Mouse (Mus musculus) midbrain, embryonic 14.5 days (tissue): Measurements from ENCODE around the gene Tll1. TPM values are rescaled to one million over a fixed set of nuclear protein-coding genes. Genes with fewer than 3 reads are reported as not detected.

Source experiments
- ATAC-seq: fragments of 200-750 bp; cut with Nextera tagmentation; 2 replicates; pipeline ENCODE4 v1.8.0; 2017; ENCODE audit warnings: moderate number of reproducible peaks, moderate library complexity; ENCODE audit not compliant: low FRiP score, low TSS enrichment
- DNase-seq: peaks from one replicate; pipeline ENCODE4 v3.0.0-alpha.2; 2015
- H3K27ac ChIP-seq: fragments of 300-500 bp; sonication (generic); replicated peaks from 2 replicates; pipeline ENCODE4 v1.5.1; 2014; ENCODE audit warnings: mild to moderate bottlenecking, low read depth, low read length, moderate library complexity
- H3K27me3 ChIP-seq: fragments of 300-500 bp; sonication (generic); 2 replicates; pipeline ENCODE4 v1.6.1; 2014; ENCODE audit warnings: low read length, control low read depth, mixed read lengths; ENCODE audit not compliant: control insufficient read depth, insufficient read depth
- H3K36me3 ChIP-seq: fragments of 300-500 bp; sonication (generic); 2 replicates; pipeline ENCODE4 v1.6.1; 2014; ENCODE audit warnings: low read length, control low read depth; ENCODE audit not compliant: control insufficient read depth, insufficient read depth
- H3K4me1 ChIP-seq: fragments of 300-500 bp; sonication (generic); 2 replicates; pipeline ENCODE4 v1.6.1; 2014; ENCODE audit warnings: mild to moderate bottlenecking, antibody characterized with exemption, low read length, control low read depth; ENCODE audit not compliant: control insufficient read depth, insufficient read depth
- H3K4me2 ChIP-seq: fragments of 300-500 bp; sonication (generic); 2 replicates; pipeline ENCODE4 v1.6.1; 2014; ENCODE audit warnings: mild to moderate bottlenecking, low read length, moderate library complexity
- H3K4me3 ChIP-seq: fragments of 300-500 bp; sonication (generic); replicated peaks from 2 replicates; pipeline ENCODE4 v1.5.1; 2014; ENCODE audit warnings: low read depth, low read length
- H3K9ac ChIP-seq: fragments of 300-500 bp; sonication (generic); replicated peaks from 2 replicates; pipeline ENCODE4 v1.6.1; 2014; ENCODE audit warnings: mild to moderate bottlenecking, low read length, moderate library complexity
- H3K9me3 ChIP-seq: fragments of 300-500 bp; sonication (generic); 2 replicates; pipeline ENCODE4 v1.6.1; 2016; ENCODE audit warnings: low read length, control low read depth, mixed read lengths; ENCODE audit not compliant: control insufficient read depth
- WGBS: fragments of 180-500 bp; shearing (Covaris S2); extraction: QIAGEN DNeasy Blood & Tissue Kit; methylation state at CpG from one replicate; pipeline ENCODE4 v1.1.7; 2014; 5-methylcytosine and 5-hydroxymethylcytosine counted together
- polyA plus RNA-seq: library from polyadenylated mRNA; unstranded; fragments of >200 nt; fragmentation: Nextera tagmentation; extraction: Ambion mirVana; gene quantifications from 2 replicates; pipeline ENCODE4 v1.2.1, GENCODE M21; 2014

The Tll1 gene
- 3.6 and 4.2 TPM in 2 replicates for polyA plus RNA-seq

DNA sequence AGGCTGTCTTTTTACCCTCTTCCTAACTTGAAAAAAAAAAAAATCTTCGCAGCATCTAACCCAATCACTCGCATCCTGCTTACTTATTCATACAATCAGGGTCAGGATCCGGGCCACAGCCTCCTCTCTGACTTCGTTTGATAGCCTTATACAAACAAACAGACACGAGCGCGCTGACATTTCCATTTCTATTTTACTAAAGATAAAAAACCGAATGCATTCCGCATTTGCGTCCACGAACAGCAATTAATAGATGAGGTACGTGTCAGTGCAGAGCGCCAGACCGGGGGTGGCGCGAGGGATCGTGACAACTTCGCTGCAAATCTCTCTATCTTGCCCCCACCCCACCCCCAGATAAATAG lies at the start of gene Tll1:
Gene Tll1, minus strand, starts transcription at position 248 of the 362 bp plus-strand sequence.
- H3K36me3 ChIP-seq: no peaks in the 10 kb centered on the region
- H3K9ac ChIP-seq: peak within 1 kb of the TSS; percentile 72
- WGBS: under 1% methylated on average over 18 of the region's 18 CpGs
- peak within 1 kb of the TSS; percentile 45 for H3K27ac ChIP-seq
- H3K4me1 ChIP-seq: peaks cover 7% of the 10 kb centered on the region; the same call in 1 of the 2 replicates
- DNase-seq (peak; percentile 68), ATAC-seq (peak; percentile 46)
- no peaks in the 10 kb centered on the region for H3K9me3 ChIP-seq
- H3K4me3 ChIP-seq: peak within 1 kb of the TSS; percentile 70
- peak within 1 kb of the TSS; percentile 98 for H3K4me2 ChIP-seq
- H3K27me3 ChIP-seq: peaks cover 14% of the 10 kb centered on the region; the same call in 1 of the 2 replicates

DNA sequence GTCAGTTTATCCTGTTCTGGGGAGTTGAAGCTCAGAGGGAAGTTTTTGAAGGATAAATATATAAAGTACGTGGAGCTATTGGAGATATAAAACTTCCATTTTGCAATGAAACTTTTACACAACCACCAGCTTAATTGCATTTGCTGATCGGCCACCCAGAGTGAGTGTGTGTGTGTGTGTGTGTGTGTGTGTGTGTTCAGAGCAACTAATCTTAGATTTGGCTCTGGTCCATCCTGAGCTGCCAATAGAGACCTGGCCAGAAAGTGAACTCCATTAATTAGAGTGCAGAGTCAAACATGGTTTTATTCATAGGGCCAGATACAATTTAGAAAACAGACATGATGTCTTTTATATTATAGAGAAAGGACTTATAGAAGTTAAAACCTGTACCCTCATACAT lies 32.6 kb upstream of the Tll1 start:
- Histone ChIP-seq H3K27ac (no peak overlapping the region), H3K9ac (no peak overlapping the region), H3K9me3 (no peaks in the 10 kb centered on the region), H3K27me3 (no peaks in the 10 kb centered on the region), H3K36me3 (no peaks in the 10 kb centered on the region), H3K4me2 (no peak overlapping the region), H3K4me3 (no peak overlapping the region), H3K4me1 (no peaks in the 10 kb centered on the region)
- ATAC-seq (no peak), DNase-seq (no peak)
- 81% methylated on average over 2 of the region's 2 CpGs for WGBS

DNA sequence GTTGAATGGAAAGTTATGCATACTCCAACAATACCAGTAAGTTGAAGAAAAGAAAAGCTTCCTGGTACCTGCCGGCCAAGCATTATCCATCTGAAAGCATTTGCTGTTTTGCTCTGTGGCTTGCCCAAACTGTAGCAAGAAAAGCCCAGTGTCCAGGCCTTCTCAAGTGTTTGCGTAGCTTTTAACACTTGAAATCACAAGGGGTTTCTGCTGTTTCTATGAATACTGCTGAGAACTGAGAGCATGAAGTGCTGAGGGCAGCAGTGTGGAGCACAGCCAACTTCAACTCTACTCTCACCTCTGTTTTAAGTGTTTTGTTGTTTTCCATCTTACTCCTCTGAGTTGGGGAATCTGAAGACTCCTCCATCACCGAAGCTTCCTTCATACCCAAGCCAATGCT lies 15.5 kb upstream of the Tll1 start:
- no peaks in the 10 kb centered on the region for H3K36me3 ChIP-seq
- no peaks in the 10 kb centered on the region for H3K4me1 ChIP-seq
- no peak overlapping the region for H3K4me2 ChIP-seq
- 93% methylated on average over 3 of the region's 3 CpGs for WGBS
- no peak overlapping the region for H3K27ac ChIP-seq
- no peak overlapping the region for H3K4me3 ChIP-seq
- ATAC-seq: no peak
- H3K9me3 ChIP-seq: no peaks in the 10 kb centered on the region
- no peaks in the 10 kb centered on the region for H3K27me3 ChIP-seq
- DNase-seq: no peak
- no peak overlapping the region for H3K9ac ChIP-seq

DNA sequence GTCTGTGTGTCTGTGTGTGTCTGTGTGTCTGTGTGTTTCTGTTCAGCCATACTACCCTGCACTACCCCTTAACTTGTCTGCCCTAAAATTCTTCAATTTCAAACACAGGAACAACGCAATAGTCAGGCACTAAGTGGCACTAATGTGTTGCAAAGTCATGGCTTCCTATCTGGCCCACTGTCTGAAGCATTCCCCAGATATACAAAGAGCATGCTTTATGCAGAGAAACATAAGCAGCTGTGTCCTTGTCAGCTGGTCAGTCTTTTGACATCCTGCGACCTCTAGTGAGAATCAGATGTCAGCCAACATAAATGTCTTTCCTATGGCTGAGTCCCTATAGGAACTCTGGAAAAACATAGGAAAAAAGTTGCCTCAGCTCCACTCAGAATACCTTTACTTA lies 11.6 kb upstream of the Tll1 start:
- Histone ChIP-seq H3K4me2 (no peak overlapping the region), H3K9me3 (no peaks in the 10 kb centered on the region), H3K9ac (no peak overlapping the region), H3K4me1 (no peaks in the 10 kb centered on the region), H3K4me3 (no peak overlapping the region), H3K27me3 (no peaks in the 10 kb centered on the region), H3K27ac (no peak overlapping the region), H3K36me3 (no peaks in the 10 kb centered on the region)
- 53% methylated on average over 2 of the region's 2 CpGs for WGBS
- no peak for DNase-seq
- ATAC-seq: no peak

DNA sequence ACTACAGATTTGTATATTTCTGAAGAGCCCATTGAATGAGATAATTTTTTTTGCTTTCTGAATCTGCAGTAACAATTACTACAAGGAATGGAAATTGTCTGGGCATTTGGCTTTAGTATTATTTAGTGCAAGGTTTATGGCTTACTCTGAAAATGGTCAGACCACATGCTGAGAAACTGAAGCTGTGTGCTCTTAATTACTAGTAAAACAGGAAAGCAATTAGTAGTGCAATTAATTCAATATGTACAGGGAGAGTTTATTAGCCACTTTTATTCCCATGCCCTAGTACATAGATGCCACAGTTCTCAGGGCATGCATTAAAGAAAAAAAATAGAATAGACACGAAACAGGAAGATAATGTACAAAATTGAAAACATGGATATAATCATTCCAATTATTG lies 10.2 kb upstream of the Tll1 start:
- Histone ChIP-seq H3K4me2 (no peak overlapping the region), H3K4me3 (no peak overlapping the region), H3K36me3 (no peaks in the 10 kb centered on the region), H3K27me3 (no peaks in the 10 kb centered on the region), H3K27ac (no peak overlapping the region), H3K9ac (no peak overlapping the region), H3K4me1 (no peaks in the 10 kb centered on the region), H3K9me3 (no peaks in the 10 kb centered on the region)
- DNase-seq (no peak), ATAC-seq (no peak)
- WGBS: 89% methylated on average over 1 of the region's 1 CpGs

DNA sequence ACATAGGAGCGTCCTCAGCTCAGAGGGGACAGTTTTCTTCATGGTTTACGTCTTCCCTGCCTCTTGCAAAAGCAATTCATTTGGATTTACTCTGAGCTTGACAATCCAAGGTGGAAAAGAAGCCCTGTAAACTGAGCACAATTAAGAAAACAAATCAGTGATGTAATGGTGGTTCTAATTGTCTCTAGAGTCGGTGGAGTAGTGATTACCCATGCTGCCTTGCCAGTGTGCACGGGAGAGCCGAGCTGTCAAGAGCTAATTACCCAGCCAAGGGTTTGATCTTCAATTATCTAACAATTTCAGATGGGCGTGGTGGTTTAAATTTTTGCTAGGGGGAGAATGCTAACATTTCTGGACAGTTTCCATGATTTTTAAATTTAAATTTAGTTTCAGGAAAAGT lies 9.3 kb upstream of the Tll1 start:
- Histone ChIP-seq H3K27me3 (no peaks in the 10 kb centered on the region), H3K9ac (no peak overlapping the region), H3K27ac (no peak overlapping the region), H3K36me3 (no peaks in the 10 kb centered on the region), H3K9me3 (no peaks in the 10 kb centered on the region), H3K4me1 (no peaks in the 10 kb centered on the region), H3K4me2 (no peak overlapping the region), H3K4me3 (no peak overlapping the region)
- ATAC-seq (no peak), DNase-seq (peak; percentile 18)
- WGBS: 60% methylated on average over 6 of the region's 6 CpGs

DNA sequence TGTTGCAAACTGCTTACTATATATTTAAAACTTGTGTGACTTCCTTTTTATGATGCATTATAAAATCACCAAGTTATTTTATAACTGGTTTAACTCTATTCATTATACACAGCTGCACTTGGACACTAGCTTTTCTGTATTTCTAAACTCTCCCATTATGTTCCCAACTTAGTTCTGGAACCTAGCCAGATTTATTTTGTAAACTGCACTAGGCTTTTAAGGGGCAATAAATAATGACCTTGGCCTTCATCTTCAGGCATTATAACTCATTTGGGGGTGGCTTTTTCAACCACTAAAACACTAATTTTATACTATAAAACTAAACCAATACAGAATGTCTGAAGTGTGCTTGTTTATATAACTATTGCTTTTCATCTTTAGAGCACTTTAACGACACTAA lies 8.8 kb upstream of the Tll1 start:
- H3K4me1 ChIP-seq: no peaks in the 10 kb centered on the region
- H3K36me3 ChIP-seq: no peaks in the 10 kb centered on the region
- H3K9me3 ChIP-seq: no peaks in the 10 kb centered on the region
- no peaks in the 10 kb centered on the region for H3K27me3 ChIP-seq
- H3K4me3 ChIP-seq: no peak overlapping the region
- DNase-seq (no peak), ATAC-seq (no peak)
- H3K4me2 ChIP-seq: no peak overlapping the region
- H3K27ac ChIP-seq: no peak overlapping the region
- WGBS: 85% methylated on average over 1 of the region's 1 CpGs
- H3K9ac ChIP-seq: no peak overlapping the region

DNA sequence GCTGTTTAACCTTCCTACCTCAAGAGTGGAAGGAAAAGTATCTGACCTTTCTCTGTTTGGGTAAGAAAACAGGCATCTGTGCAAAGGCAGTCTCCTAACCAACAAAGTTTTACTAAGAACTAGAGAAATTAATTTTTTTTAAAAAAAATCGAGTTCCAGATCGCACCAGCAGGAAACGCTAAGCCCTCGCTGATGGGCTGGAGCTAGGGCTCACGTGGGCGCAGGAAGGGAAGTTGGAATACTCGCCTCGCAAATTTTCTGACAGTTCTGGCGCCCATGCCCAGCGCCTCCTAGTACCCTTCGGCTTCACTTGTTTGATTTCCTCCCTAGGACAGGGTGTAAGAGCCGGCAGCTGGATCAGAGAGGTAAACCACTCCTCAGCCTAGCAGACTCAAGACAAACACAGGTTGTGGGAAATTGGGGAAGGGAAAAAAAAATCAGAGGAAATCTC lies 365 bp upstream of the Tll1 start:
- H3K4me1 ChIP-seq: peaks cover 7% of the 10 kb centered on the region; the same call in 1 of the 2 replicates
- peak; percentile 25; the same call in 1 of the 2 replicates for ATAC-seq
- H3K4me3 ChIP-seq: peak overlapping the region; percentile 70
- peak overlapping the region; percentile 72; the same call in 1 of the 2 replicates for H3K9ac ChIP-seq
- no peak overlapping the region for H3K27ac ChIP-seq
- peak overlapping the region; percentile 98 for H3K4me2 ChIP-seq
- H3K27me3 ChIP-seq: peaks cover 14% of the 10 kb centered on the region; the same call in 1 of the 2 replicates
- peak; percentile 71 for DNase-seq
- under 1% methylated on average over 12 of the region's 12 CpGs for WGBS
- H3K9me3 ChIP-seq: no peaks in the 10 kb centered on the region
- H3K36me3 ChIP-seq: no peaks in the 10 kb centered on the region

DNA sequence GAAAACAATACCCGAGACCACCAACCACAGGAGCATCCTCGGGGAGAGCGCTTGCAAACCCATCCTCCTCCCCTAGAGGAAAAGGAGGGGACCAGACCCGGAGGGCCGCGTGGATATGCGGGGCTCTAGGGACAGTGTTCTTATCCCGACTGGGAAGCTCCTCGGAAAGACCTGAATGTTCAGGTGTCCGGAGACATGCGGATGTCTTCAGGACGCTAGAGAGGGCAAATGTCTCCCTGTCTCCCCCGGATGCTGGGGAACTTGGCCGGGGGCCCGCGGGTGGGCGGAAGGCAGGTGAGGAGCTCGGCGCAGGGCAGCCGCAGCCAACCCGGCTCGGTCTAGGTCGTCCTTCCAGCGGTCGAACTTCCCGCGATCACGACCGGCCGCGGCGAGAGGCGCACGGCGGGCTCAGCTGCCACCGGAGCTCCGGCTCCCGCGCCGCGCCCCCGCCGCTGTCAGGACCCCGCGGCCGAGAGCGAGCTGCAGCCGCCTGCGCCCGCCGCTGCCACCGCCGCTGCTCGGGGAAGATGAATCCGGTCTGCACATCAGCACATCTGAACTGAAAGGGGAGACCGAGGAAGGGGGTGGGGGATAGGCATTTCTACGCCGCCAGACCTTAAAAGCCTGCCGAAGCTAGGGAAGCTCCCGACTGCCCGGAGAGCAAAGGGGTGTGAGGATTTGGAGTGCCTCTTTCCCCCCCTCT lies 599 bp downstream of the Tll1 start:
- ATAC-seq: peak; percentile 71
- peak overlapping the region; percentile 98 for H3K4me2 ChIP-seq
- peak; percentile 81 for DNase-seq
- peaks cover 14% of the 10 kb centered on the region; the same call in 1 of the 2 replicates for H3K27me3 ChIP-seq
- H3K36me3 ChIP-seq: no peaks in the 10 kb centered on the region
- H3K27ac ChIP-seq: peak overlapping the region; percentile 45
- peak overlapping the region; percentile 72 for H3K9ac ChIP-seq
- peak overlapping the region; percentile 70 for H3K4me3 ChIP-seq
- peaks cover 7% of the 10 kb centered on the region; the same call in 1 of the 2 replicates for H3K4me1 ChIP-seq
- no peaks in the 10 kb centered on the region for H3K9me3 ChIP-seq
- WGBS: under 1% methylated on average over 50 of the region's 61 CpGs
